Mouse (Mus musculus) MEL (cell line): ENCODE results near the gene Fads1. TPM values are rescaled to one million over a fixed set of nuclear protein-coding genes. Genes with fewer than 3 reads are reported as not detected.

Experiments used
- DNase-seq: peaks from one replicate; pipeline ENCODE4 v3.0.0; 2011; ENCODE audit warnings: low read depth, low spot score
- H3K27ac ChIP-seq: 2 replicates; pipeline ENCODE4 v1.5.1; 2012; ENCODE audit warnings: low read depth, mild to moderate bottlenecking, control low read depth, low read length, moderate library complexity; ENCODE audit not compliant: control insufficient read depth
- H3K27me3 ChIP-seq, 2 experiments: fragments of 150-350 bp in 1 of 2; sonication (generic) in 1 of 2; 2 replicates each; pipeline ENCODE4 v1.6.1; 2012; ENCODE audit warnings: low read length in 2 of 2, mild to moderate bottlenecking in 2 of 2, improper control_type of control experiment in 1 of 2, moderate library complexity in 1 of 2; ENCODE audit not compliant: insufficient read depth in 2 of 2, control insufficient read depth in 1 of 2
- H3K36me3 ChIP-seq, 2 experiments: 2 replicates each; pipeline ENCODE4 v1.6.1; 2012 to 2014; ENCODE audit warnings: low read length in 2 of 2, improper control_type of control experiment in 1 of 2, inconsistent platforms in 1 of 2, mild to moderate bottlenecking in 1 of 2; ENCODE audit not compliant: insufficient read depth in 2 of 2, control insufficient read depth in 1 of 2
- H3K4me1 ChIP-seq, 2 experiments: fragments of 150-350 bp in 1 of 2; sonication (generic) in 1 of 2; 2 replicates each; pipeline ENCODE4 v1.6.1; 2012; ENCODE audit warnings: low read length in 2 of 2, improper control_type of control experiment in 1 of 2, mild to moderate bottlenecking in 1 of 2; ENCODE audit not compliant: insufficient read depth in 2 of 2, control insufficient read depth in 1 of 2
- H3K4me3 ChIP-seq, 2 experiments: fragments of 150-350 bp in 1 of 2; sonication (generic) in 1 of 2; 2 replicates each; pipeline ENCODE4 v1.5.1; 2012; ENCODE audit warnings: low read depth in 2 of 2, low read length in 2 of 2, mild to moderate bottlenecking in 2 of 2, moderate library complexity in 2 of 2, control low read depth in 1 of 2, improper control_type of control experiment in 1 of 2; ENCODE audit not compliant: control insufficient read depth in 1 of 2, insufficient read depth in 1 of 2
- H3K79me2 ChIP-seq: 2 replicates; pipeline ENCODE4 v1.6.1; 2012; ENCODE audit warnings: mild to moderate bottlenecking, low read length, moderate library complexity; ENCODE audit not compliant: control insufficient read depth, poor library complexity, insufficient read depth
- H3K9ac ChIP-seq: 2 replicates; pipeline ENCODE4 v1.6.1; 2012; ENCODE audit warnings: low read depth, mild to moderate bottlenecking, control low read depth, low read length, moderate library complexity; ENCODE audit not compliant: control insufficient read depth, poor library complexity, severe bottlenecking
- H3K9me3 ChIP-seq: fragments of 150-350 bp; sonication (generic); replicated peaks from 2 replicates; pipeline ENCODE4 v1.6.1; 2012; ENCODE audit warnings: mild to moderate bottlenecking, low read length, improper control_type of control experiment, moderate library complexity; ENCODE audit not compliant: insufficient read depth
- BHLHE40 ChIP-seq: IDR thresholded peaks from 2 replicates; pipeline ENCODE4 v1.6.1; 2012; ENCODE audit warnings: low read depth, mild to moderate bottlenecking, inconsistent platforms, low read length, improper control_type of control experiment, borderline replicate concordance
- CHD1 ChIP-seq: IDR thresholded peaks from 2 replicates; pipeline ENCODE4 v1.6.1; 2012; ENCODE audit warnings: low read depth, mild to moderate bottlenecking, inconsistent platforms, low read length, improper control_type of control experiment
- CHD2 ChIP-seq: IDR thresholded peaks from 2 replicates; pipeline ENCODE4 v1.6.1; 2011; ENCODE audit warnings: low read length, improper control_type of control experiment
- CTCF ChIP-seq, 3 experiments: IDR thresholded peaks in 2 of 3; conservative IDR thresholded peaks in 1 of 3; 2 replicates each; pipeline ENCODE4 v1.5.1; 2011 to 2012; ENCODE audit warnings: low read length in 3 of 3, low read depth in 2 of 3, mild to moderate bottlenecking in 2 of 3, improper control_type of control experiment in 1 of 3, inconsistent platforms in 1 of 3, mixed read lengths in 1 of 3, moderate library complexity in 1 of 3; ENCODE audit not compliant: control insufficient read depth in 1 of 3, insufficient read depth in 1 of 3, poor library complexity in 1 of 3, severe bottlenecking in 1 of 3
- E2F4 ChIP-seq: IDR thresholded peaks from 2 replicates; pipeline ENCODE4 v1.6.1; 2011; ENCODE audit warnings: low read depth, low read length, improper control_type of control experiment, borderline replicate concordance
- ELF1 ChIP-seq: IDR thresholded peaks from 2 replicates; pipeline ENCODE4 v1.6.1; 2014; ENCODE audit warnings: low read depth, mild to moderate bottlenecking, inconsistent platforms, low read length, improper control_type of control experiment, moderate library complexity
- EP300 ChIP-seq, 2 experiments: IDR thresholded peaks; 2 replicates each; pipeline ENCODE4 v1.6.1; 2011; ENCODE audit warnings: improper control_type of control experiment in 2 of 2, low read length in 2 of 2, low read depth in 1 of 2, mild to moderate bottlenecking in 1 of 2
- ETS1 ChIP-seq: IDR thresholded peaks from 2 replicates; pipeline ENCODE4 v1.6.1; 2012; ENCODE audit warnings: low read depth, mild to moderate bottlenecking, inconsistent platforms, low read length, improper control_type of control experiment, moderate library complexity
- GABPA ChIP-seq: IDR thresholded peaks from 2 replicates; pipeline ENCODE4 v1.6.1; 2012; ENCODE audit warnings: low read depth, mild to moderate bottlenecking, inconsistent platforms, low read length, improper control_type of control experiment, moderate library complexity
- GATA1 ChIP-seq: IDR thresholded peaks from 2 replicates; pipeline ENCODE4 v1.6.1; 2011; ENCODE audit warnings: low read depth, low read length, improper control_type of control experiment
- HCFC1 ChIP-seq: IDR thresholded peaks from 2 replicates; pipeline ENCODE4 v1.6.1; 2012; ENCODE audit warnings: low read depth, mild to moderate bottlenecking, inconsistent platforms, low read length, improper control_type of control experiment, moderate library complexity
- JUND ChIP-seq: IDR thresholded peaks from 2 replicates; pipeline ENCODE4 v1.6.1; 2011; ENCODE audit warnings: low read depth, mild to moderate bottlenecking, improper control_type of control experiment, low read length
- KAT2A ChIP-seq: conservative IDR thresholded peaks from 2 replicates; pipeline ENCODE4 v1.6.1; 2012; ENCODE audit warnings: low read depth, low read length, improper control_type of control experiment, inconsistent platforms
- MAFK ChIP-seq: IDR thresholded peaks from 2 replicates; pipeline ENCODE4 v1.6.1; 2011; ENCODE audit warnings: low read depth, mild to moderate bottlenecking, low read length, improper control_type of control experiment, borderline replicate concordance
- MAX ChIP-seq: IDR thresholded peaks from 2 replicates; pipeline ENCODE4 v1.6.1; 2011; ENCODE audit warnings: low read length, improper control_type of control experiment
- MAZ ChIP-seq: IDR thresholded peaks from 2 replicates; pipeline ENCODE4 v1.6.1; 2012; ENCODE audit warnings: low read depth, mild to moderate bottlenecking, inconsistent platforms, low read length, improper control_type of control experiment
- MEF2A ChIP-seq: IDR thresholded peaks from 2 replicates; pipeline ENCODE4 v1.6.1; 2014; ENCODE audit warnings: low read depth, mild to moderate bottlenecking, inconsistent platforms, low read length, improper control_type of control experiment; ENCODE audit not compliant: poor library complexity, insufficient replicate concordance, severe bottlenecking; ENCODE audit errors: extremely low read depth
- MXI1 ChIP-seq: IDR thresholded peaks from 2 replicates; pipeline ENCODE4 v1.6.1; 2011; ENCODE audit warnings: mild to moderate bottlenecking, low read depth, low read length, improper control_type of control experiment
- MYB ChIP-seq: IDR thresholded peaks from 2 replicates; pipeline ENCODE4 v1.6.1; 2011; ENCODE audit warnings: mild to moderate bottlenecking, low read depth, low read length, improper control_type of control experiment
- MYC ChIP-seq: IDR thresholded peaks from 2 replicates; pipeline ENCODE4 v1.6.1; 2011; ENCODE audit warnings: low read depth, mild to moderate bottlenecking, low read length, improper control_type of control experiment, moderate library complexity
- NELFE ChIP-seq: IDR thresholded peaks from 2 replicates; pipeline ENCODE4 v1.6.1; 2011; ENCODE audit warnings: low read depth, low read length, improper control_type of control experiment
- NRF1 ChIP-seq: IDR thresholded peaks from 2 replicates; pipeline ENCODE4 v1.6.1; 2014; ENCODE audit warnings: low read depth, mild to moderate bottlenecking, inconsistent platforms, low read length, improper control_type of control experiment, moderate library complexity; ENCODE audit not compliant: poor library complexity, insufficient read depth, severe bottlenecking
- POLR2A ChIP-seq, 2 experiments: IDR thresholded peaks; 2 replicates each; pipeline ENCODE4 v1.6.1; 2011 to 2012; ENCODE audit warnings: low read length in 2 of 2, mild to moderate bottlenecking in 2 of 2, control low read depth in 1 of 2, improper control_type of control experiment in 1 of 2, low read depth in 1 of 2, moderate library complexity in 1 of 2; ENCODE audit not compliant: control insufficient read depth in 1 of 2, insufficient read depth in 1 of 2, poor library complexity in 1 of 2
- POLR2AphosphoS2 ChIP-seq: IDR thresholded peaks from 2 replicates; pipeline ENCODE4 v1.6.1; 2011; ENCODE audit warnings: low read length, improper control_type of control experiment
- POLR2AphosphoS5 ChIP-seq: IDR thresholded peaks from 2 replicates; pipeline ENCODE4 v1.6.1; 2012; ENCODE audit warnings: low read depth, borderline replicate concordance, mild to moderate bottlenecking, inconsistent platforms, low read length, moderate library complexity, mixed read lengths
- RAD21 ChIP-seq: IDR thresholded peaks from 2 replicates; pipeline ENCODE4 v1.6.1; 2011; ENCODE audit warnings: mild to moderate bottlenecking, low read depth, low read length, improper control_type of control experiment
- RCOR1 ChIP-seq: IDR thresholded peaks from 2 replicates; pipeline ENCODE4 v1.6.1; 2012; ENCODE audit warnings: low read depth, mild to moderate bottlenecking, inconsistent platforms, low read length, improper control_type of control experiment
- SIN3A ChIP-seq: IDR thresholded peaks from 2 replicates; pipeline ENCODE4 v1.6.1; 2012; ENCODE audit warnings: low read length, improper control_type of control experiment, inconsistent platforms
- TAL1 ChIP-seq: IDR thresholded peaks from 2 replicates; pipeline ENCODE4 v1.6.1; 2012; ENCODE audit warnings: mild to moderate bottlenecking, inconsistent platforms, low read length, moderate library complexity, mixed read lengths
- TBP ChIP-seq: IDR thresholded peaks from 2 replicates; pipeline ENCODE4 v1.8.0; 2011; ENCODE audit warnings: low read depth, low read length, improper control_type of control experiment
- UBTF ChIP-seq: IDR thresholded peaks from 2 replicates; pipeline ENCODE4 v1.6.1; 2012; ENCODE audit warnings: low read depth, mild to moderate bottlenecking, inconsistent platforms, low read length, improper control_type of control experiment, moderate library complexity, borderline replicate concordance; ENCODE audit not compliant: insufficient read depth
- USF1 ChIP-seq: IDR thresholded peaks from 2 replicates; pipeline ENCODE4 v1.6.1; 2014; ENCODE audit warnings: low read depth, mild to moderate bottlenecking, inconsistent platforms, low read length, improper control_type of control experiment, moderate library complexity
- USF2 ChIP-seq, 2 experiments: IDR thresholded peaks; 2 replicates each; pipeline ENCODE4 v1.6.1; 2011 to 2012; ENCODE audit warnings: improper control_type of control experiment in 2 of 2, low read length in 2 of 2, borderline replicate concordance in 1 of 2, inconsistent platforms in 1 of 2, low read depth in 1 of 2, mild to moderate bottlenecking in 1 of 2; ENCODE audit not compliant: insufficient read depth in 1 of 2
- ZC3H11A ChIP-seq: IDR thresholded peaks from 2 replicates; pipeline ENCODE4 v1.6.1; 2012; ENCODE audit warnings: low read depth, mild to moderate bottlenecking, inconsistent platforms, low read length, improper control_type of control experiment
- ZKSCAN1 ChIP-seq: IDR thresholded peaks from 2 replicates; pipeline ENCODE4 v1.6.1; 2012; ENCODE audit warnings: low read depth, mild to moderate bottlenecking, inconsistent platforms, low read length, improper control_type of control experiment, moderate library complexity
- ZMIZ1 ChIP-seq: IDR thresholded peaks from 2 replicates; pipeline ENCODE4 v1.6.1; 2012; ENCODE audit warnings: low read depth, mild to moderate bottlenecking, inconsistent platforms, low read length, improper control_type of control experiment, moderate library complexity
- polyA plus RNA-seq, 2 experiments: library from polyadenylated mRNA; stranded (reverse) in 1 of 2; unstranded in 1 of 2; fragments of >175 nt in 1 of 2; fragments of >200 nt in 1 of 2; gene quantifications; 2 replicates each; pipeline versions ENCODE4 v1.2.1 to v1.2.4; 2012; ENCODE audit warnings: low replicate concordance in 2 of 2, low read depth in 1 of 2; ENCODE audit not compliant: insufficient read length in 2 of 2, insufficient read depth in 1 of 2, missing spikeins in 1 of 2
- total RNA-seq: library from RNA; depleted of rRNA; stranded (reverse); fragments of 300-350 nt; gene quantifications from 2 replicates; pipeline ENCODE4 v1.2.3, GENCODE M21; 2012

Fads1 gene
- total and polyA plus RNA-seq, 3 experiments: 36.7 to 69.7 TPM; not detected in 1

DNA sequence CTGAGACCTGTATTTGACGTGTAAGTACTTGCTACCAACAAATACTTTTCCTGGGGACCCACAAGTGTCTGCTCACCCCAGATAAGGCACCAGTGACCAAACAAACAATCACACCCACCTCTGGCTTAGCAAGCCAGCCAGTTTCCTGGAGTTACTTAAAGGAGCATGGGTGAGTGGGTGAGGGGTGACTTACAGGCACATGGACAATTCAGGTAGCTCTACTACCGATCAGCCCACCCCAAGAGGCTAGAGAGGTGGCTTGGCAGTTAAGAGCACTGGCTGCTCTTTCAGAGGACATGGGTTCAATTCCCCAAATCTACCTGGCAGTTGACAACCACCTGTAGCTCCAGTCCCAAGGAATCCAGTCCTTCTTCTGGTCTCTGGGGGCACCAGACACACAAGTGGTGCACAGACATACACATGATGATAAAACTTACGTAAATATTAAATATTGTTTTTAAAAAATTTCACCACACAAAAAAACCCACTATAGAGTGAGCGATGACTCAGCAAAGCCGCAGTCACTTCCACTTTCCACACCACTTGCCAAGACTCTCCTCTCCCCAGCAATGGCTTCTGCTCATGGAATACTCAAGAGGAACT lies 9.5 kb upstream of the Fads1 start:
- Histone ChIP-seq H3K79me2 (no peaks in the 10 kb centered on the region), H3K4me3 (peak overlapping the region; percentile 21 to 46), H3K27ac (peak overlapping the region; percentile 59), H3K27me3 (no peaks in the 10 kb centered on the region), H3K9ac (peak overlapping the region; percentile 28), H3K36me3 (peaks cover 0 to 24% of the 10 kb centered on the region in 2 experiments; a peak in 2 of 4 replicates), H3K9me3 (no peaks in the 10 kb centered on the region), H3K4me1 (peaks cover 8 to 24% of the 10 kb centered on the region in 2 experiments)
- DNase-seq: peak; percentile 81
- TF ChIP-seq MAFK (peak; percentile 63; the same call in 1 of the 2 replicates), BHLHE40 (no peak), ELF1 (no peak), EP300 (IDR thresholded peaks at IDR 0.05; ENCODE audit: low read depth in 1 of 2, low read length in 2 of 2) (peak; percentile 72 to 76), MYB (no peak), RCOR1 (no peak), MAZ (no peak), TBP (no peak), POLR2A (IDR thresholded peaks at IDR 0.05; ENCODE audit: control insufficient read depth in 1 of 2, insufficient read depth in 1 of 2, low read depth in 1 of 2, low read length in 2 of 2, poor library complexity in 1 of 2) (no peak), UBTF (no peak), GATA1 (peak; percentile 76), SIN3A (peak; percentile 32; the same call in 1 of the 2 replicates), POLR2AphosphoS2 (no peak), MAX (no peak; the same call in 1 of the 2 replicates), POLR2AphosphoS5 (no peak), HCFC1 (0 out of 2 replicates have a peak, but pooled peaks have one; percentile 7), MXI1 (no peak; the same call in 1 of the 2 replicates), KAT2A (no peak), TAL1 (peak; percentile 92), CHD1 (no peak), MEF2A (no peak), ZMIZ1 (no peak), ETS1 (peak; percentile 64; the same call in 1 of the 2 replicates), E2F4 (no peak), NRF1 (no peak), ZC3H11A (no peak), USF1 (no peak), JUND (peak; percentile 28; the same call in 1 of the 2 replicates), MYC (0 out of 2 replicates have a peak, but pooled peaks have one; percentile 12), ZKSCAN1 (no peak), CHD2 (no peak), GABPA (peak; percentile 86), RAD21 (no peak), USF2 (IDR thresholded peaks at IDR 0.05; ENCODE audit: borderline replicate concordance in 1 of 2, insufficient read depth in 1 of 2, low read depth in 1 of 2, low read length in 2 of 2) (no peak), NELFE (no peak), CTCF (IDR thresholded peaks at IDR 0.05 in 2 of 3, conservative IDR thresholded peaks at IDR 0.05 in 1 of 3; ENCODE audit: control insufficient read depth in 1 of 3, insufficient read depth in 1 of 3, low read depth in 2 of 3, low read length in 3 of 3, poor library complexity in 1 of 3, severe bottlenecking in 1 of 3) (no peak)
